In the genomic region with DNA sequence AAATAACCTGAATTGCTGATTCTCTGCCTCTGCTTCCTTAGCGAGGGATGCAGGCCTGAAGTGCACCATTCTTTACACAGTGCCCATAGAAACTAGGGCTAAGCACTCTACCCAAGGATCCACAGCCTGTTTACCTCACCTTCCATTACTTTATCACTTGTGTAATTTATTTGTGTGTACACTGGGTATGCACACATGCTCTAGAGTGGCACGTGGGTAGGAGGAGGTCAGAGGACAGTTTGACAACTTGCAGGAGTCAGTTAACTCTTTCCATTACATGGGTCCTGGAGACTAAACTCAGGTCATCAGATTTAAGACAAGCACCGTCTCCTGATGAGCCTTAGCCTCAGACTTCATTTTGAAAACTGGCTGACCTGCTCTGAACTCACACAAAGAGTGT, we compare ENCODE assay signal across 23 mouse cellular contexts. TPM values are rescaled to one million over a fixed set of nuclear protein-coding genes. Genes with fewer than 3 reads are reported as not detected.
DNase-seq lines count a peak whose midpoint lies in the region; ATAC-seq and TF ChIP-seq lines count a peak whose summit lies in the region.
"Had no signal": no experiment of that assay in that cellular context is flagged by ENCODE, and none has a peak within 500 bp of the region (broad histone marks: within the 10 kb centered on the region; RNA-seq: fewer than 3 reads in every experiment).

No protein-coding gene starts in this region.

- TF ChIP-seq EP300 in liver, postnatal 0 days (IDR thresholded peaks at IDR 0.05; ENCODE audit: low read depth) = no peak

- H3K4me1 ChIP-seq in embryonic facial prominence, embryonic 12.5 days = peaks cover 12% of the 10 kb centered on the region; the same call in 1 of the 2 replicates
- peaks cover 20% of the 10 kb centered on the region for H3K4me1 ChIP-seq in embryonic facial prominence, embryonic 10.5 days
- peaks cover 9% of the 10 kb centered on the region for H3K4me1 ChIP-seq in liver, adult 2 months (ENCODE audit: control insufficient read depth, insufficient read depth, low read length)
- 0 out of 2 replicates have a peak, but pooled peaks cover 5% of the 10 kb centered on the region for H3K4me1 ChIP-seq in liver, embryonic 12.5 days
- H3K4me1 ChIP-seq in liver, embryonic 16.5 days (ENCODE audit: control insufficient read depth, low read depth, low read length) = no peaks in the 10 kb centered on the region; the same call in 1 of the 2 replicates
- peaks cover 3% of the 10 kb centered on the region; the same call in 1 of the 2 replicates for H3K4me1 ChIP-seq in liver, postnatal 0 days (ENCODE audit: insufficient read depth)
- H3K4me1 ChIP-seq: forebrain, embryonic 15.5 days had no signal

- no peaks in the 10 kb centered on the region for H3K36me3 ChIP-seq in embryonic facial prominence, embryonic 12.5 days
- H3K36me3 ChIP-seq in embryonic facial prominence, embryonic 10.5 days (replicated peaks) = 0 out of 2 replicates have a peak, but pooled peaks cover 6% of the 10 kb centered on the region
- no peaks in the 10 kb centered on the region for H3K36me3 ChIP-seq in liver, adult 2 months (ENCODE audit: control insufficient read depth, insufficient read depth, low read length)
- H3K36me3 ChIP-seq in liver, embryonic 12.5 days = no peaks in the 10 kb centered on the region
- no peaks in the 10 kb centered on the region for H3K36me3 ChIP-seq in liver, embryonic 16.5 days (ENCODE audit: control insufficient read depth, insufficient read depth)
- H3K36me3 ChIP-seq in liver, postnatal 0 days (replicated peaks; ENCODE audit: insufficient read depth, low read length) = no peaks in the 10 kb centered on the region
- H3K36me3 ChIP-seq: forebrain, embryonic 15.5 days; G1E had no signal

- H3K4me3 ChIP-seq in embryonic facial prominence, embryonic 12.5 days = no peak overlapping the region
- H3K4me3 ChIP-seq in embryonic facial prominence, embryonic 10.5 days = no peak overlapping the region
- no peak overlapping the region for H3K4me3 ChIP-seq in liver, adult 2 months (ENCODE audit: insufficient read depth, low read depth, low read length)
- no peak overlapping the region for H3K4me3 ChIP-seq in liver, embryonic 12.5 days
- no peak overlapping the region for H3K4me3 ChIP-seq in liver, embryonic 16.5 days (ENCODE audit: low read depth, low read length)
- H3K4me3 ChIP-seq in liver, postnatal 0 days (ENCODE audit: low read depth, low read length) = no peak overlapping the region
- H3K4me3 ChIP-seq: forebrain, embryonic 13.5 days; forebrain, embryonic 15.5 days had no signal

- no peaks in the 10 kb centered on the region for H3K9me3 ChIP-seq in embryonic facial prominence, embryonic 12.5 days
- no peaks in the 10 kb centered on the region for H3K9me3 ChIP-seq in embryonic facial prominence, embryonic 10.5 days
- H3K9me3 ChIP-seq in liver, embryonic 12.5 days (replicated peaks) = no peaks in the 10 kb centered on the region
- H3K9me3 ChIP-seq in liver, embryonic 16.5 days (replicated peaks; ENCODE audit: control insufficient read depth, low read length) = no peaks in the 10 kb centered on the region
- H3K9me3 ChIP-seq in liver, postnatal 0 days (ENCODE audit: low read length) = no peaks in the 10 kb centered on the region
- H3K9me3 ChIP-seq: forebrain, embryonic 13.5 days; forebrain, embryonic 15.5 days; G1E had no signal

- H3K4me2 ChIP-seq in embryonic facial prominence, embryonic 12.5 days (replicated peaks) = no peak overlapping the region
- no peak overlapping the region for H3K4me2 ChIP-seq in liver, embryonic 12.5 days
- H3K4me2 ChIP-seq in liver, embryonic 16.5 days (ENCODE audit: low read depth, low read length) = no peak overlapping the region
- H3K4me2 ChIP-seq in liver, postnatal 0 days (ENCODE audit: low read depth, low read length) = no peak overlapping the region
- H3K4me2 ChIP-seq: forebrain, embryonic 13.5 days; forebrain, embryonic 15.5 days had no signal

- no peaks in the 10 kb centered on the region for H3K79me2 ChIP-seq in liver, adult 2 months (ENCODE audit: control insufficient read depth, insufficient read depth, low read length)

- no peak overlapping the region for H3K9ac ChIP-seq in embryonic facial prominence, embryonic 12.5 days
- no peak overlapping the region for H3K9ac ChIP-seq in liver, adult 2 months (ENCODE audit: low read depth, low read length)
- no peak overlapping the region for H3K9ac ChIP-seq in liver, embryonic 12.5 days
- H3K9ac ChIP-seq in liver, embryonic 16.5 days (ENCODE audit: low read depth, low read length) = no peak overlapping the region
- no peak overlapping the region for H3K9ac ChIP-seq in liver, postnatal 0 days (replicated peaks)
- H3K9ac ChIP-seq: forebrain, embryonic 15.5 days had no signal

- H3K27me3 ChIP-seq in embryonic facial prominence, embryonic 12.5 days = no peaks in the 10 kb centered on the region
- no peaks in the 10 kb centered on the region for H3K27me3 ChIP-seq in embryonic facial prominence, embryonic 10.5 days (replicated peaks; ENCODE audit: low read depth, poor library complexity, severe bottlenecking)
- no peaks in the 10 kb centered on the region for H3K27me3 ChIP-seq in liver, adult 2 months (ENCODE audit: control insufficient read depth, insufficient read depth, low read length)
- H3K27me3 ChIP-seq in liver, embryonic 12.5 days (replicated peaks) = no peaks in the 10 kb centered on the region
- H3K27me3 ChIP-seq in liver, embryonic 16.5 days (ENCODE audit: control insufficient read depth, insufficient read depth, low read depth, low read length) = no peaks in the 10 kb centered on the region
- no peaks in the 10 kb centered on the region for H3K27me3 ChIP-seq in liver, postnatal 0 days (ENCODE audit: insufficient read depth, low read length)
- H3K27me3 ChIP-seq: CH12.LX; forebrain, embryonic 13.5 days; forebrain, embryonic 15.5 days had no signal

- no peak overlapping the region for H3K27ac ChIP-seq in embryonic facial prominence, embryonic 12.5 days
- H3K27ac ChIP-seq in embryonic facial prominence, embryonic 10.5 days (replicated peaks) = no peak overlapping the region
- H3K27ac ChIP-seq in liver, adult 2 months (replicated peaks; ENCODE audit: insufficient read depth, low read depth, low read length) = no peak overlapping the region
- H3K27ac ChIP-seq in liver, embryonic 12.5 days = no peak overlapping the region
- no peak overlapping the region for H3K27ac ChIP-seq in liver, embryonic 16.5 days (ENCODE audit: low read length)
- no peak overlapping the region for H3K27ac ChIP-seq in liver, postnatal 0 days (ENCODE audit: low read depth)
- H3K27ac ChIP-seq: forebrain, embryonic 13.5 days; forebrain, embryonic 15.5 days had no signal

- ATAC-seq in embryonic facial prominence, embryonic 12.5 days (ENCODE audit: insufficient number of reproducible peaks, insufficient read depth, low FRiP score, low TSS enrichment) = 0 out of 2 replicates have a peak, but pooled peaks have one; percentile 19
- ATAC-seq in liver, embryonic 12.5 days = no peak; the same call in 1 of the 2 replicates
- ATAC-seq in liver, embryonic 16.5 days (ENCODE audit: low read depth) = 0 out of 2 replicates have a peak, but pooled peaks have one; percentile 31
- ATAC-seq in liver, postnatal 0 days = peak; percentile 69
- ATAC-seq: activated CD4-positive, CD25-positive, alpha-beta regulatory T cell, adult 4 months; CD4-positive, CD25-positive, alpha-beta regulatory T cell, adult 4 months; Patski had no signal

- 69% methylated on average over 3 of the region's 3 CpGs for WGBS in embryonic facial prominence, embryonic 12.5 days
- WGBS in embryonic facial prominence, embryonic 10.5 days = 68% methylated on average over 3 of the region's 3 CpGs
- 51% methylated on average over 3 of the region's 3 CpGs for WGBS in liver, adult 2 months
- WGBS in liver, embryonic 12.5 days (ENCODE audit: insufficient replicate concordance) = 54% methylated on average over 3 of the region's 3 CpGs
- WGBS in liver, embryonic 16.5 days (ENCODE audit: insufficient replicate concordance) = 52% methylated on average over 3 of the region's 3 CpGs
- 58% methylated on average over 3 of the region's 3 CpGs for WGBS in liver, postnatal 0 days (ENCODE audit: insufficient replicate concordance)

- TF ChIP-seq POLR2A in liver, adult 2 months (IDR thresholded peaks at IDR 0.05; ENCODE audit: extremely low read depth, insufficient read depth, low read length) = no peak

- no peak for TF ChIP-seq CTCF in liver, adult 2 months (IDR thresholded peaks at IDR 0.05; ENCODE audit: low read depth, low read length)
- TF ChIP-seq CTCF in liver, postnatal 0 days (IDR thresholded peaks at IDR 0.05; ENCODE audit: low read depth) = no peak

- no peak for DNase-seq in embryonic facial prominence, embryonic 10.5 days (ENCODE audit: low spot score)
- peak; percentile 70 for DNase-seq in liver, adult 2 months (ENCODE audit: extremely low read depth, low read depth, low spot score)
- DNase-seq in liver = no peak
- no peak for DNase-seq in liver, postnatal 0 days
- DNase-seq: adrenal gland, adult 8-10 months; adrenal gland, postnatal 14 days; adrenal gland, postnatal 36 days; B cell, adult 2 months; cerebellum, adult 11-12 months; cerebellum, adult 2 months; cerebellum, adult 9-10 months; cerebellum, postnatal 10 days; cerebellum, postnatal 25 days had no signal

RNA-seq across cellular contexts. Expression of a gene that starts 36.2 kb away (rescaled TPM):
- 8.5 and 8.8 TPM in 2 replicates for polyA plus RNA-seq in embryonic facial prominence, embryonic 12.5 days (2016; fragmentation: Nextera tagmentation; extraction: Ambion mirVana)
- 6.3 and 17.0 TPM in 2 replicates for polyA plus RNA-seq in embryonic facial prominence, embryonic 10.5 days (2016; fragmentation: Nextera tagmentation; extraction: Ambion mirVana)
- 0.18 TPM in 1 of 2 replicates, not detected in the other for total RNA-seq in liver, adult 2 months (2014; rRNA removed)
- polyA plus RNA-seq in liver, adult 2 months (2012; rRNA removed) = not detected in 2 replicates
- polyA plus RNA-seq in liver, embryonic 12.5 days (2016; fragmentation: Nextera tagmentation; extraction: Ambion mirVana) = 0.87 and 0.90 TPM in 2 replicates
- polyA plus RNA-seq in liver, embryonic 16.5 days (2015; fragmentation: Nextera tagmentation; extraction: Ambion mirVana) = 0.28 and 0.34 TPM in 2 replicates
- 0.40 and 0.73 TPM in 2 replicates for polyA plus RNA-seq in liver, postnatal 0 days (2015; fragmentation: Nextera tagmentation; extraction: Ambion mirVana)
- total RNA-seq: G1E had no signal
- polyA plus RNA-seq: G1E, Patski had no signal
